In genomic region chr4:153298277-153298676, GRCm38 (mm10) we compare ENCODE assay signal across 17 mouse cellular contexts.
"Had no signal": no experiment of that assay in that cellular context is flagged by ENCODE, and none has a peak within 500 bp of the region (broad histone marks: within the 10 kb centered on the region; RNA-seq: fewer than 3 reads in every experiment).

No protein-coding gene starts in this region.

- H3K27me3 ChIP-seq: lung, embryonic 15.5 days; megakaryocyte, embryonic 14.5 days; midbrain, embryonic 13.5 days; midbrain, embryonic 15.5 days; neural tube, embryonic 12.5 days; stomach, embryonic 15.5 days had no signal

- H3K4me1 ChIP-seq: lung, embryonic 15.5 days; megakaryocyte, embryonic 14.5 days; stomach, embryonic 15.5 days had no signal

- H3K9ac ChIP-seq: lung, embryonic 15.5 days; midbrain, embryonic 13.5 days; midbrain, embryonic 15.5 days; neural tube, embryonic 12.5 days; stomach, embryonic 15.5 days had no signal

- DNase-seq: lung, adult 2 months; lung, postnatal 14 days; lung, postnatal 36 days; right cerebral cortex, postnatal 14 days; thymus, adult 2 months; thymus, postnatal 25 days; thymus, postnatal 4 days had no signal

- H3K9me3 ChIP-seq: lung, embryonic 15.5 days; midbrain, embryonic 13.5 days; midbrain, embryonic 15.5 days; neural tube, embryonic 12.5 days; stomach, embryonic 15.5 days had no signal

- H3K4me3 ChIP-seq: lung, embryonic 15.5 days; midbrain, embryonic 13.5 days; midbrain, embryonic 15.5 days; neural tube, embryonic 12.5 days; stomach, embryonic 15.5 days had no signal

- H3K36me3 ChIP-seq: lung, embryonic 15.5 days; midbrain, embryonic 13.5 days; midbrain, embryonic 15.5 days; neural tube, embryonic 12.5 days; stomach, embryonic 15.5 days had no signal

- H3K27ac ChIP-seq: lung, embryonic 15.5 days; macrophage; midbrain, embryonic 13.5 days; midbrain, embryonic 15.5 days; neural tube, embryonic 12.5 days; stomach, embryonic 15.5 days; stomach, postnatal 0 days had no signal

- H3K4me2 ChIP-seq: lung, embryonic 15.5 days; midbrain, embryonic 11.5 days; midbrain, embryonic 13.5 days; midbrain, embryonic 15.5 days; neural tube, embryonic 12.5 days; stomach, embryonic 15.5 days had no signal

- ATAC-seq: lung, postnatal 0 days; midbrain, embryonic 13.5 days; midbrain, embryonic 15.5 days had no signal
